Mouse (Mus musculus) olfactory bulb, adult 2 months (tissue): ENCODE data around the gene Arid1b.

Experiments used
- CTCF ChIP-seq: fragments of 200-500 bp; IDR thresholded peaks from 2 replicates; pipeline ENCODE4 v1.5.1; 2012; ENCODE audit warnings: low read depth, mild to moderate bottlenecking, low read length, moderate library complexity; ENCODE audit not compliant: insufficient read depth
- POLR2A ChIP-seq: fragments of 200-500 bp; IDR thresholded peaks from 2 replicates; pipeline ENCODE4 v1.6.1; 2012; ENCODE audit warnings: mild to moderate bottlenecking, low read depth, low read length, moderate library complexity; ENCODE audit not compliant: insufficient read depth

- TF ChIP-seq CTCF (no peak), POLR2A (no peak)
These were observed 95.4 kb downstream of the Arid1b start for GRCm38 (mm10) chr17:5089541-5089940.
